Mouse (Mus musculus): ENCODE measurements around the gene Arhgef19. TPM values are rescaled to one million over a fixed set of nuclear protein-coding genes. Genes with fewer than 3 reads are reported as not detected.
A peak's percentile ranks its signal among the peaks of the same experiment; 100 is the strongest.

The Arhgef19 gene
- polyA plus RNA-seq, 1 experiment from 2014 or later = 10.9 TPM

- Histone ChIP-seq H3K36me3 (no peaks in the 10 kb centered on the region), H3K4me1 (peaks cover 17% of the 10 kb centered on the region), H3K27me3 (peaks cover 2% of the 10 kb centered on the region; the same call in 1 of the 2 replicates), H3K9ac (peak overlapping the region; percentile 64; the same call in 1 of the 2 replicates), H3K4me2 (replicated peaks) (peak overlapping the region; percentile 83), H3K9me3 (replicated peaks) (no peaks in the 10 kb centered on the region), H3K27ac (peak overlapping the region; percentile 66), H3K4me3 (peak overlapping the region; percentile 45)
- 27% methylated on average over 2 of the region's 2 CpGs for WGBS
- peak; percentile 27 for ATAC-seq (ENCODE audit: low FRiP score)
Observed at GRCm38 (mm10) chr4:141213342-141213741, 26.0 kb upstream of the Arhgef19 start.

GRCm38 (mm10) chr4:141213770-141214336 lies 25.4 kb upstream of the Arhgef19 start, which contains the start of gene Rsg1:
Rsg1 (plus strand) TSS chr4:141213956.
- H3K4me2 ChIP-seq (replicated peaks) = peak within 1 kb of the TSS; percentile 83
- peaks cover 17% of the 10 kb centered on the region for H3K4me1 ChIP-seq
- WGBS = 0% methylated on average over 24 of the region's 24 CpGs
- H3K4me3 ChIP-seq = peak within 1 kb of the TSS; percentile 45
- peak; percentile 78 for ATAC-seq (ENCODE audit: low FRiP score)
- no peaks in the 10 kb centered on the region for H3K9me3 ChIP-seq (replicated peaks)
- H3K9ac ChIP-seq = peak within 1 kb of the TSS; percentile 64
- peak within 1 kb of the TSS; percentile 66 for H3K27ac ChIP-seq
- H3K27me3 ChIP-seq = peaks cover 2% of the 10 kb centered on the region; the same call in 1 of the 2 replicates
- H3K36me3 ChIP-seq = no peaks in the 10 kb centered on the region

- WGBS = 2% methylated on average over 16 of the region's 16 CpGs
- Histone ChIP-seq H3K4me3 (peak overlapping the region; percentile 45), H3K9me3 (replicated peaks) (no peaks in the 10 kb centered on the region), H3K27ac (no peak overlapping the region), H3K4me2 (replicated peaks) (peak overlapping the region; percentile 83), H3K4me1 (peaks cover 17% of the 10 kb centered on the region), H3K27me3 (peaks cover 2% of the 10 kb centered on the region; the same call in 1 of the 2 replicates), H3K9ac (peak overlapping the region; percentile 64), H3K36me3 (no peaks in the 10 kb centered on the region)
- peak; percentile 57 for ATAC-seq (ENCODE audit: low FRiP score)
Observed at GRCm38 (mm10) chr4:141214337-141214851, 24.9 kb upstream of the Arhgef19 start.

GRCm38 (mm10) chr4:141219583-141220213 lies 19.6 kb upstream of the Arhgef19 start:
- Histone ChIP-seq H3K36me3 (peaks cover 11% of the 10 kb centered on the region; the same call in 1 of the 2 replicates), H3K4me3 (no peak overlapping the region), H3K27me3 (no peaks in the 10 kb centered on the region), H3K9ac (no peak overlapping the region), H3K9me3 (replicated peaks) (no peaks in the 10 kb centered on the region), H3K27ac (no peak overlapping the region), H3K4me1 (no peaks in the 10 kb centered on the region), H3K4me2 (replicated peaks) (no peak overlapping the region)
- no peak for ATAC-seq (ENCODE audit: low FRiP score)
- WGBS = 89% methylated on average over 20 of the region's 20 CpGs

GRCm38 (mm10) chr4:141221848-141222247 lies 17.5 kb upstream of the Arhgef19 start:
- no peak for ATAC-seq (ENCODE audit: low FRiP score)
- WGBS = 71% methylated on average over 2 of the region's 2 CpGs
- no peak overlapping the region for H3K9ac ChIP-seq

GRCm38 (mm10) chr4:141222752-141223151 lies 16.5 kb upstream of the Arhgef19 start:
- WGBS = 86% methylated on average over 5 of the region's 5 CpGs
- no peak overlapping the region for H3K27ac ChIP-seq
- ATAC-seq (ENCODE audit: low FRiP score) = no peak
- no peaks in the 10 kb centered on the region for H3K4me1 ChIP-seq
- H3K4me3 ChIP-seq = no peak overlapping the region
- no peak overlapping the region for H3K4me2 ChIP-seq (replicated peaks)
- no peaks in the 10 kb centered on the region for H3K27me3 ChIP-seq
- no peak overlapping the region for H3K9ac ChIP-seq
- peaks cover 11% of the 10 kb centered on the region; the same call in 1 of the 2 replicates for H3K36me3 ChIP-seq
- H3K9me3 ChIP-seq (replicated peaks) = no peaks in the 10 kb centered on the region

More at GRCm38 (mm10) chr4:141221848-141222247, 17.5 kb upstream of the Arhgef19 start:
- H3K27me3 ChIP-seq = no peaks in the 10 kb centered on the region
- H3K36me3 ChIP-seq = peaks cover 11% of the 10 kb centered on the region; the same call in 1 of the 2 replicates
- H3K4me2 ChIP-seq (replicated peaks) = no peak overlapping the region
- H3K9me3 ChIP-seq (replicated peaks) = no peaks in the 10 kb centered on the region
- H3K4me1 ChIP-seq = no peaks in the 10 kb centered on the region
- H3K4me3 ChIP-seq = no peak overlapping the region
- no peak overlapping the region for H3K27ac ChIP-seq

GRCm38 (mm10) chr4:141228687-141229086 lies 10.6 kb upstream of the Arhgef19 start:
- WGBS = 89% methylated on average over 7 of the region's 7 CpGs
- Histone ChIP-seq H3K4me3 (no peak overlapping the region), H3K4me1 (no peaks in the 10 kb centered on the region), H3K9me3 (replicated peaks) (no peaks in the 10 kb centered on the region), H3K9ac (no peak overlapping the region), H3K27ac (no peak overlapping the region), H3K27me3 (peaks cover 3% of the 10 kb centered on the region; the same call in 1 of the 2 replicates), H3K36me3 (no peaks in the 10 kb centered on the region), H3K4me2 (replicated peaks) (no peak overlapping the region)
- ATAC-seq (ENCODE audit: low FRiP score) = no peak

- no peak overlapping the region for H3K27ac ChIP-seq
- ATAC-seq (ENCODE audit: low FRiP score) = no peak
- no peaks in the 10 kb centered on the region for H3K4me1 ChIP-seq
- H3K4me3 ChIP-seq = no peak overlapping the region
- no peaks in the 10 kb centered on the region for H3K36me3 ChIP-seq
- H3K4me2 ChIP-seq (replicated peaks) = no peak overlapping the region
- H3K9me3 ChIP-seq (replicated peaks) = no peaks in the 10 kb centered on the region
- no peak overlapping the region for H3K9ac ChIP-seq
- peaks cover 24% of the 10 kb centered on the region for H3K27me3 ChIP-seq
- 95% methylated on average over 4 of the region's 4 CpGs for WGBS
Observed at GRCm38 (mm10) chr4:141233196-141233595, 6.1 kb upstream of the Arhgef19 start.

- peaks cover 16% of the 10 kb centered on the region for H3K4me1 ChIP-seq
- H3K36me3 ChIP-seq = no peaks in the 10 kb centered on the region
- no peak for ATAC-seq (ENCODE audit: low FRiP score)
- no peak overlapping the region for H3K4me2 ChIP-seq (replicated peaks)
- no peak overlapping the region for H3K9ac ChIP-seq
- no peak overlapping the region for H3K4me3 ChIP-seq
- H3K9me3 ChIP-seq (replicated peaks) = no peaks in the 10 kb centered on the region
- no peak overlapping the region for H3K27ac ChIP-seq
- peaks cover 48% of the 10 kb centered on the region for H3K27me3 ChIP-seq
- WGBS = 76% methylated on average over 6 of the region's 6 CpGs
Observed at GRCm38 (mm10) chr4:141235537-141236111, 3.7 kb upstream of the Arhgef19 start.

GRCm38 (mm10) chr4:141236856-141237255 lies 2.4 kb upstream of the Arhgef19 start:
- no peak for ATAC-seq (ENCODE audit: low FRiP score)
- peaks cover 22% of the 10 kb centered on the region for H3K4me1 ChIP-seq
- WGBS = 80% methylated on average over 3 of the region's 3 CpGs
- no peaks in the 10 kb centered on the region for H3K36me3 ChIP-seq
- H3K27ac ChIP-seq = no peak overlapping the region
- H3K9ac ChIP-seq = no peak overlapping the region
- H3K4me3 ChIP-seq = no peak overlapping the region
- H3K27me3 ChIP-seq = peaks cover 61% of the 10 kb centered on the region
- no peaks in the 10 kb centered on the region for H3K9me3 ChIP-seq (replicated peaks)
- no peak overlapping the region for H3K4me2 ChIP-seq (replicated peaks)

GRCm38 (mm10) chr4:141238492-141239387 lies 559 bp upstream of the Arhgef19 start:
- Histone ChIP-seq H3K4me1 (peaks cover 34% of the 10 kb centered on the region), H3K36me3 (no peaks in the 10 kb centered on the region), H3K9ac (peak overlapping the region; percentile 36; the same call in 1 of the 2 replicates), H3K9me3 (replicated peaks) (no peaks in the 10 kb centered on the region), H3K4me3 (peak overlapping the region; percentile 33), H3K27me3 (peaks cover 77% of the 10 kb centered on the region), H3K4me2 (replicated peaks) (peak overlapping the region; percentile 67), H3K27ac (no peak overlapping the region)
- ATAC-seq (ENCODE audit: low FRiP score) = no peak; the same call in 1 of the 2 replicates
- 4% methylated on average over 20 of the region's 20 CpGs for WGBS

Data from hindbrain, embryonic 12.5 days (tissue).